Mouse (Mus musculus): ENCODE measurements around the gene B4galt2. TPM values are rescaled to one million over a fixed set of nuclear protein-coding genes. Genes with fewer than 3 reads are reported as not detected.

The B4galt2 gene
- total RNA-seq (2014; rRNA removed) (286 and 304 TPM in 2 replicates), polyA plus RNA-seq (2015; fragmentation: Nextera tagmentation; extraction: Ambion mirVana) (71.5 and 77.0 TPM in 2 replicates)

DNA sequence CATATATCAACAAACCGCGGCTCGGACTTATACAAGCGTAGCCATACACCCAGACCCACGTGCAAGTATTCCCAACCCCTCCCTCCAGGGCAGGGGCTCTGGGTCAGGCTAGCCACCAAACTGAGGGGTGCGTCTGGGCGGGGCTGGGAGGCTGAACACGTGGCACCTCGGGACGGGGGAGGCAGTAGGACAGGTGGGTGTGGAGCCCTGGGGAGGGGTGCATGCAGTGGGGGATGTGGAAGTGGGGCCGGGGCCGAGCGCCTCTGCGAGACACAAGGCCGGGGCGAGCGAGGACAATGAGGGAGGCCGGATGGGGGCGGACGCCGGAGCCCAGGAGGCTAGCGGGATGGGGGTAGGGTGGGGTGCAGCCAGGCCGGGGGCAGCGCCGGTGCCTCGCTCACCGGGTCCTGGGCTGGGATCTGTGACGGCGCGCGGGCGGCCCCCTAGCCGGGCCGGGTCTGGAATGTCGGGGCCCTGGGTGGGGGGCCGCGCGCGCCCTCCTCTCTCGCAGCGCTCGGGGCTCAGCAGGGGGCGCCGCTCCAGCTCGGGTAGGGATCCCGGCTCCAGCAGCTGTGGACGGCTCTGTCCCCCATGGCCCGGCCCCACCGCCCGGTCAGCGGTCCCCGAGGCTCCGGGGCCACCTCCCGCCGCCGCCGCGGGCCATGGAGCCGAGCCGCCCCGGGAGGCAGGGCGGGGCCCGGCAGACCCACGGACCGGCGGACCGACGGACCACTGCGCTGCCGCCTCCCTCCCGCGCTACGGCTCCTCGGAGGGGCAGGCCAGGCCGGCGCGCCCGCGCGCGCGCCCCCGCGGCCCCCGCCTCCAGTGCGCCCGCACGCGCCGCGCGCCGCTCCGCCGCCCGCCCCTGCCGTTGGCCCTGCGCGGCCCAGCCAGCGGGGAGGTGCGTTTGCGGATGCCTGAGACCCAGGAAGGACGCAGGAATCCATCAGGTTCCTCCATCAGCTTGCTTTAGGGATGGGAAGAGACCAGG lies at the start of gene B4galt2:
TSS of gene B4galt2 (minus strand) at position 787 of the 991 bp plus-strand sequence.
- under 1% methylated on average over 66 of the region's 103 CpGs for WGBS
- Histone ChIP-seq H3K4me1 (ENCODE audit: insufficient read depth, low read length) (peaks cover 21% of the 10 kb centered on the region), H3K9me3 (ENCODE audit: low read length) (no peaks in the 10 kb centered on the region), H3K27me3 (ENCODE audit: insufficient read depth, low read length) (no peaks in the 10 kb centered on the region), H3K9ac (replicated peaks; ENCODE audit: low read length) (peak within 1 kb of the TSS; percentile 96), H3K36me3 (ENCODE audit: insufficient read depth, low read length) (peaks cover 15% of the 10 kb centered on the region), H3K4me3 (ENCODE audit: low read length) (peak within 1 kb of the TSS; percentile 85), H3K4me2 (ENCODE audit: low read depth, low read length) (peak within 1 kb of the TSS; percentile 89), H3K27ac (peak within 1 kb of the TSS; percentile 80)
- TF ChIP-seq CTCF (IDR thresholded peaks at IDR 0.05; ENCODE audit: low read depth): no peak
- DNase-seq (ENCODE audit: low spot score): peak; percentile 83
- peak; percentile 44 for ATAC-seq

- 1% methylated on average over 33 of the region's 33 CpGs for WGBS
- Histone ChIP-seq H3K9ac (replicated peaks; ENCODE audit: low read length) (peak within 1 kb of the TSS; percentile 38; the same call in 1 of the 2 replicates), H3K4me2 (ENCODE audit: low read depth, low read length) (peak within 1 kb of the TSS; percentile 57), H3K36me3 (ENCODE audit: insufficient read depth, low read length) (0 out of 2 replicates have a peak, but pooled peaks cover 3% of the 10 kb centered on the region), H3K27ac (no peak within 1 kb of the TSS), H3K4me3 (ENCODE audit: low read length) (peak within 1 kb of the TSS; percentile 25), H3K27me3 (ENCODE audit: insufficient read depth, low read length) (peaks cover 3% of the 10 kb centered on the region; the same call in 1 of the 2 replicates), H3K9me3 (ENCODE audit: low read length) (no peaks in the 10 kb centered on the region), H3K4me1 (ENCODE audit: insufficient read depth, low read length) (peaks cover 21% of the 10 kb centered on the region)
- TF ChIP-seq CTCF (IDR thresholded peaks at IDR 0.05; ENCODE audit: low read depth): no peak
- ATAC-seq: no peak
- DNase-seq (ENCODE audit: low spot score): no peak
Observed at GRCm38 (mm10) chr4:117929391-117929881, 46.1 kb upstream of the B4galt2 start, which contains the start of gene Artn. Gene Artn, minus strand, starts transcription at chr4:117929763.

DNA sequence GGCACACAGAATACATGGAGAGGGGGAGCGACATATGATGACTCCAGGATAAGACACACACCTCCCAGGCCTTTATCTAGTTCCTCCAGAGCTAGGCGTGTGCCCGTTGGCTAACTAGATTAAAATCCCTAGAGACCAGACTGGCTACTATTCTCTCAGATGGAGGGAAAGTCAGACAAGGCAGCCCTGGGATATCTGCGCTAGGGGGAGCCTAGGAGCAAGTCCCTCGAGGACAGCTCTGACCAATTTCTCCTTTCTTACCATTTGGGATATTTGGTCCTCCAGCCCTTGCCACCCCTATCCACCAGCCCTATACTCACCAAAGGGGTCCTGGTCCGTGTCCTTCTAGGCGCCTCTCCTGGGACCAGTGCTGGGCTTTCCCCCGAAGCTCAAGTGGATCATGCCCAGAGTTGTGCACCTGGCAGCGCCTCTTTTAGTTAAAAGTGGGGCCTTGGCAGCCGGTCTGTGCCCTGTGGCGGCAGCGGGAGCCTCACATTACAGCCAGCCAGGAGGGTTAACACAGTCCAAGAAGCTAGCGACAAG lies 45.5 kb upstream of the B4galt2 start:
- peak; percentile 49 for DNase-seq (ENCODE audit: low spot score)
- Histone ChIP-seq H3K27ac (no peak overlapping the region), H3K4me2 (ENCODE audit: low read depth, low read length) (peak overlapping the region; percentile 57), H3K9me3 (ENCODE audit: low read length) (no peaks in the 10 kb centered on the region), H3K9ac (replicated peaks; ENCODE audit: low read length) (peak overlapping the region; percentile 38; the same call in 1 of the 2 replicates), H3K36me3 (ENCODE audit: insufficient read depth, low read length) (0 out of 2 replicates have a peak, but pooled peaks cover 3% of the 10 kb centered on the region), H3K4me1 (ENCODE audit: insufficient read depth, low read length) (peaks cover 21% of the 10 kb centered on the region), H3K4me3 (ENCODE audit: low read length) (peak overlapping the region; percentile 25), H3K27me3 (ENCODE audit: insufficient read depth, low read length) (peaks cover 3% of the 10 kb centered on the region; the same call in 1 of the 2 replicates)
- WGBS: 3% methylated on average over 13 of the region's 13 CpGs
- peak; percentile 47 for TF ChIP-seq CTCF (IDR thresholded peaks at IDR 0.05; ENCODE audit: low read depth)
- peak; percentile 10; the same call in 1 of the 2 replicates for ATAC-seq

DNA sequence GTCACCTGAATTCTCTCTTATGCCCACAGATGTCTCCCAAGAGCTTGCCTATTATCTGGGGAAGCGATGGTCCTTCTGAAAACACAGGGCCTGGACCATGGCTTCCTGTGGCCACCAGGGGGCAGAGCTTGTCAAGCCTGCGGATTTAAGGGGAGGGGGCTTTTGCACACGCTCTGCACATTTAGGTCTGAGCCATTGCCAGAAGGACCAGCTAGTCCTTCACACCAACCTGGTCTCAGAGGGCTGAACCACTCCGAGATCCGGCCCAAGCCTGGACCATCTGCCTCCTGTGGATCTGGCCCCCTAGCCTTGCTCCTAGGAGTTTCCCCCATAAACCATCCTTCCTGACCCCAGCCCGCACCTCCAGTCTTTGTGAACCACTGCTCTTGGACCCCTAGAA lies 44.9 kb upstream of the B4galt2 start:
- Histone ChIP-seq H3K27ac (no peak overlapping the region), H3K9me3 (ENCODE audit: low read length) (no peaks in the 10 kb centered on the region), H3K27me3 (ENCODE audit: insufficient read depth, low read length) (peaks cover 3% of the 10 kb centered on the region; the same call in 1 of the 2 replicates), H3K4me2 (ENCODE audit: low read depth, low read length) (peak overlapping the region; percentile 17; the same call in 1 of the 2 replicates), H3K9ac (replicated peaks; ENCODE audit: low read length) (no peak overlapping the region), H3K36me3 (ENCODE audit: insufficient read depth, low read length) (0 out of 2 replicates have a peak, but pooled peaks cover 3% of the 10 kb centered on the region), H3K4me1 (ENCODE audit: insufficient read depth, low read length) (peaks cover 21% of the 10 kb centered on the region), H3K4me3 (ENCODE audit: low read length) (no peak overlapping the region)
- ATAC-seq (peak; percentile 59), DNase-seq (ENCODE audit: low spot score) (peak; percentile 91)
- 17% methylated on average over 6 of the region's 6 CpGs for WGBS
- peak; percentile 97 for TF ChIP-seq CTCF (IDR thresholded peaks at IDR 0.05; ENCODE audit: low read depth)

- Histone ChIP-seq H3K27me3 (ENCODE audit: insufficient read depth, low read length) (peaks cover 3% of the 10 kb centered on the region; the same call in 1 of the 2 replicates), H3K9ac (replicated peaks; ENCODE audit: low read length) (peak overlapping the region; percentile 59), H3K27ac (no peak overlapping the region), H3K4me2 (ENCODE audit: low read depth, low read length) (peak overlapping the region; percentile 90), H3K4me3 (ENCODE audit: low read length) (peak overlapping the region; percentile 45), H3K4me1 (ENCODE audit: insufficient read depth, low read length) (peaks cover 21% of the 10 kb centered on the region), H3K36me3 (ENCODE audit: insufficient read depth, low read length) (no peaks in the 10 kb centered on the region), H3K9me3 (ENCODE audit: low read length) (no peaks in the 10 kb centered on the region)
- TF ChIP-seq CTCF (IDR thresholded peaks at IDR 0.05; ENCODE audit: low read depth): peak; percentile 6; the same call in 1 of the 2 replicates
- WGBS: under 1% methylated on average over 71 of the region's 71 CpGs
- ATAC-seq (peak; percentile 75), DNase-seq (ENCODE audit: low spot score) (peak; percentile 80)
Observed at GRCm38 (mm10) chr4:117926545-117927482, 43.5 kb upstream of the B4galt2 start.

Data from hindbrain, postnatal 0 days (tissue).